Mouse (Mus musculus) ES-CJ7 (cell line): ENCODE data around the gene Ell2.

ENCODE experiments used
- DNase-seq: peaks from one replicate; pipeline ENCODE4 v3.0.0; 2011; ENCODE audit warnings: low read depth, low spot score

Ell2 gene

GRCm38 (mm10) chr13:75809957-75810356 lies 103.4 kb downstream of the Ell2 start:
- no peak for DNase-seq

- no peak for DNase-seq
Observed at GRCm38 (mm10) chr13:75817183-75817582, 110.6 kb downstream of the Ell2 start.

- no peak for DNase-seq
Observed at GRCm38 (mm10) chr13:75818486-75818885, 111.9 kb downstream of the Ell2 start.

GRCm38 (mm10) chr13:75818945-75819706 lies 112.6 kb downstream of the Ell2 start:
- DNase-seq, result no peak

- no peak for DNase-seq
Observed at GRCm38 (mm10) chr13:75819898-75820297, 113.3 kb downstream of the Ell2 start.
